Comparison of ENCODE assay signal across 8 mouse cellular contexts in the genomic region with DNA sequence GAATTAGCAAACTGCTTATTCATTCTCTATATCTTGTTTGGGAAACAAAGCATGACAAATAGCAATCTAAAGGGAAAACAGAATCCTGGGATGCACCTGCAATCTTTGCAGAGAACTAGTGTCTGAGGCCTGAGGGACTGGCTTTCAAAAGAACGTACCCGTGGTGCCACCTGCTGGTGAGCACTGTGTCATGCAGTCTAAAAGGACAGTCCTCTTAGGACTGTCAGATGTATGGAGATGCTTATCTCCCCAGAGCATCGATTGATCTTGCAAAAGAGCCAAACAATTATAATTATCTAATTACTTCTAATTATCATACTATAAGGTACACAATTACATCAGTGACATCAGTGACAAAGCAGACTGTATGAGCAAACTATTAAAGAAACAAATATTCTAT. TPM values are rescaled to one million over a fixed set of nuclear protein-coding genes. Genes with fewer than 3 reads are reported as not detected.
DNase-seq lines count a peak whose midpoint lies in the region; ATAC-seq lines count a peak whose summit lies in the region.

No protein-coding gene starts in this region.

- H3K4me1 ChIP-seq in forebrain, embryonic 12.5 days = no peaks in the 10 kb centered on the region
- H3K4me1 ChIP-seq in hindbrain, embryonic 14.5 days (replicated peaks; ENCODE audit: control insufficient read depth, insufficient read depth, low read length) = no peaks in the 10 kb centered on the region

- H3K36me3 ChIP-seq in forebrain, embryonic 12.5 days (replicated peaks) = no peaks in the 10 kb centered on the region
- H3K36me3 ChIP-seq in hindbrain, embryonic 14.5 days (replicated peaks; ENCODE audit: control insufficient read depth, insufficient read depth) = no peaks in the 10 kb centered on the region

- no peak overlapping the region for H3K9ac ChIP-seq in forebrain, embryonic 12.5 days
- H3K9ac ChIP-seq in hindbrain, embryonic 14.5 days = no peak overlapping the region

- no peak overlapping the region for H3K4me2 ChIP-seq in forebrain, embryonic 12.5 days
- no peak overlapping the region for H3K4me2 ChIP-seq in hindbrain, embryonic 14.5 days (replicated peaks)

- ATAC-seq in forebrain, embryonic 12.5 days (ENCODE audit: low FRiP score) = peak; percentile 90
- peak; percentile 92 for ATAC-seq in hindbrain, embryonic 14.5 days (ENCODE audit: low FRiP score)
- ATAC-seq in megakaryocyte-erythroid progenitor cell, adult 5-6 weeks (replicated peaks; ENCODE audit: low FRiP score, low TSS enrichment, poor library complexity, severe bottlenecking) = peak; percentile 86

- no peaks in the 10 kb centered on the region for H3K9me3 ChIP-seq in forebrain, embryonic 12.5 days
- no peaks in the 10 kb centered on the region for H3K9me3 ChIP-seq in hindbrain, embryonic 14.5 days (ENCODE audit: control insufficient read depth, low read length)

- DNase-seq in NIH3T3 (ENCODE audit: low read depth) = peak; percentile 89
- DNase-seq in c-Kit-positive CD71-positive TER-119-negative erythroid progenitor cells, embryonic 14.5 days (ENCODE audit: low read depth) = peak; percentile 33
- peak; percentile 88 for DNase-seq in hindbrain, embryonic 14.5 days (ENCODE audit: low spot score)
- DNase-seq in layer of hippocampus, postnatal 14 days (ENCODE audit: low spot score in 2 of 2) = peak; percentile 68 to 83
- DNase-seq in right cerebral cortex, postnatal 14 days = peak; percentile 80
- DNase-seq in urinary bladder, postnatal 25 days (ENCODE audit: low spot score) = peak; percentile 66

- no peaks in the 10 kb centered on the region for H3K27me3 ChIP-seq in forebrain, embryonic 12.5 days
- H3K27me3 ChIP-seq in hindbrain, embryonic 14.5 days (ENCODE audit: control insufficient read depth, insufficient read depth, low read length) = no peaks in the 10 kb centered on the region

- 13% methylated on average over 3 of the region's 3 CpGs for WGBS in forebrain, embryonic 12.5 days
- WGBS in hindbrain, embryonic 14.5 days = 18% methylated on average over 3 of the region's 3 CpGs

- H3K4me3 ChIP-seq in forebrain, embryonic 12.5 days (replicated peaks) = no peak overlapping the region
- no peak overlapping the region for H3K4me3 ChIP-seq in hindbrain, embryonic 14.5 days (replicated peaks; ENCODE audit: low read length)

- H3K27ac ChIP-seq in forebrain, embryonic 12.5 days = no peak overlapping the region
- no peak overlapping the region for H3K27ac ChIP-seq in hindbrain, embryonic 14.5 days

RNA-seq across cellular contexts. Expression of gene Rnls, which starts 25.4 kb away (rescaled TPM):
- 6.2 and 7.5 TPM in 2 replicates for polyA plus RNA-seq in forebrain, embryonic 12.5 days (2016; fragmentation: Nextera tagmentation; extraction: Ambion mirVana)
- 10.9 and 11.0 TPM in 2 replicates for polyA plus RNA-seq in hindbrain, embryonic 14.5 days (2014; fragmentation: Nextera tagmentation; extraction: Ambion mirVana)
- 1 to 10 TPM; 1.6 to 2.0 TPM for total RNA-seq in layer of hippocampus, postnatal 14 days (2021)
- 1.8 TPM in 1 of 2 replicates, not detected in the other for total RNA-seq in megakaryocyte-erythroid progenitor cell, adult 5-6 weeks (2014; fragmentation: Nextera tagmentation)
- total RNA-seq in megakaryocyte-erythroid progenitor cell, adult 5-6 weeks (2017) = not detected in 2 replicates

Comparison
In these comparisons a context has a peak if more than half of its experiments do, and no peak if none do; other contexts are left out.
1. DNase-seq: peak in every context shown above with its lines; median percentile 89 in NIH3T3; 88 in hindbrain, embryonic 14.5 days; 80 in right cerebral cortex, postnatal 14 days; 76 in layer of hippocampus, postnatal 14 days; 66 in urinary bladder, postnatal 25 days; 33 in c-Kit-positive CD71-positive TER-119-negative erythroid progenitor cells, embryonic 14.5 days.